Mouse (Mus musculus) heart, embryonic 10.5 days (tissue): ENCODE measurements around the gene Cuedc2. TPM values are rescaled to one million over a fixed set of nuclear protein-coding genes. Genes with fewer than 3 reads are reported as not detected.
A peak's percentile ranks its signal among the peaks of the same experiment; 100 is the strongest.

Source experiments
- DNase-seq: peaks from one replicate; pipeline ENCODE4 v3.0.0-alpha.2; 2017; ENCODE audit warnings: low spot score
- H3K27ac ChIP-seq: fragments of 300-500 bp; sonication (generic); 2 replicates; pipeline ENCODE4 v1.5.1; 2016; ENCODE audit warnings: mild to moderate bottlenecking
- H3K27me3 ChIP-seq: fragments of 300-500 bp; sonication (generic); 2 replicates; pipeline ENCODE4 v1.6.1; 2016; ENCODE audit warnings: mild to moderate bottlenecking; ENCODE audit not compliant: poor library complexity, insufficient read depth, severe bottlenecking
- H3K36me3 ChIP-seq: fragments of 300-500 bp; sonication (generic); 2 replicates; pipeline ENCODE4 v1.6.1; 2016; ENCODE audit warnings: mild to moderate bottlenecking, moderate library complexity
- H3K4me1 ChIP-seq: fragments of 300-500 bp; sonication (generic); 2 replicates; pipeline ENCODE4 v1.6.1; 2016; ENCODE audit warnings: mild to moderate bottlenecking
- H3K4me3 ChIP-seq: fragments of 300-500 bp; sonication (generic); 2 replicates; pipeline ENCODE4 v1.5.1; 2016; ENCODE audit warnings: mild to moderate bottlenecking, moderate library complexity
- H3K9me3 ChIP-seq: fragments of 300-500 bp; sonication (generic); 2 replicates; pipeline ENCODE4 v1.6.1; 2016; ENCODE audit warnings: mild to moderate bottlenecking, moderate library complexity
- WGBS: fragments of 180-500 bp; shearing (Covaris S2); methylation state at CpG from one replicate; pipeline ENCODE4 v1.1.7; 2016; 5-methylcytosine and 5-hydroxymethylcytosine counted together
- polyA plus RNA-seq: library from polyadenylated mRNA; unstranded; fragments of >200 nt; fragmentation: Nextera tagmentation; extraction: Ambion mirVana; gene quantifications from 2 replicates; pipeline ENCODE4 v1.2.1, GENCODE M21; 2016

Gene Cuedc2
- polyA plus RNA-seq, 1 experiment from 2014 or later = 153 TPM

DNA sequence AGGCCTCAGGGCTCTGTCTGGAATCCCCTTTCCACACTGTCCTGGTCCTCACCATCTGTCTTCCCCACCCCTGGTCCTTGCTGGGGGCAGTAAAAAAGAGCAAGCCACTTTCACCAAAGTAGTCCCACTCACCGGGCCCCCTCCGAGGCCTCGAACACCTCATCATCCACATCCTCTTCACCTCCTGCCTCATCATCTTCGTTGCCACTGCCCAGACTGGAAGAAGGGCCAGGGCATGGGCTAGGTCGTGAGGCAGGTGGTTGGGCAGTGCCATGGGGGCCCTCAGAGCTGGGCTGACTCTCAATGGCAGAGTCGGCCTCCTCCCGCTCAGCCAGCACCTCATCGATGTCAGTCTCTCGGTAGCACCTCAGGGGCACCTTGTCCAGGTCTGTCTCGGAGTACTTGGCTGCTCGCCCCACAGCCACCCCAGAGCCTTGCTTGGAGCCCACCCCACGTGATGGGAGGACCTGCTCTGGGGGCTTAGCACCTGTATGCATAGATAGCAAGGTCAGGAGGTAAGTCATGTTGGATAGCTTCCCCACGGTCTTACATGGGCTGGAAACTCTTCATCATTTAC, 15.4 kb downstream of the Cuedc2 start:
- H3K4me3 ChIP-seq = no peak overlapping the region
- H3K9me3 ChIP-seq = no peaks in the 10 kb centered on the region
- 70% methylated on average over 13 of the region's 13 CpGs for WGBS
- DNase-seq = no peak
- H3K27ac ChIP-seq = no peak overlapping the region
- peaks cover 31% of the 10 kb centered on the region for H3K4me1 ChIP-seq
- no peaks in the 10 kb centered on the region for H3K36me3 ChIP-seq
- H3K27me3 ChIP-seq = peaks cover 95% of the 10 kb centered on the region

DNA sequence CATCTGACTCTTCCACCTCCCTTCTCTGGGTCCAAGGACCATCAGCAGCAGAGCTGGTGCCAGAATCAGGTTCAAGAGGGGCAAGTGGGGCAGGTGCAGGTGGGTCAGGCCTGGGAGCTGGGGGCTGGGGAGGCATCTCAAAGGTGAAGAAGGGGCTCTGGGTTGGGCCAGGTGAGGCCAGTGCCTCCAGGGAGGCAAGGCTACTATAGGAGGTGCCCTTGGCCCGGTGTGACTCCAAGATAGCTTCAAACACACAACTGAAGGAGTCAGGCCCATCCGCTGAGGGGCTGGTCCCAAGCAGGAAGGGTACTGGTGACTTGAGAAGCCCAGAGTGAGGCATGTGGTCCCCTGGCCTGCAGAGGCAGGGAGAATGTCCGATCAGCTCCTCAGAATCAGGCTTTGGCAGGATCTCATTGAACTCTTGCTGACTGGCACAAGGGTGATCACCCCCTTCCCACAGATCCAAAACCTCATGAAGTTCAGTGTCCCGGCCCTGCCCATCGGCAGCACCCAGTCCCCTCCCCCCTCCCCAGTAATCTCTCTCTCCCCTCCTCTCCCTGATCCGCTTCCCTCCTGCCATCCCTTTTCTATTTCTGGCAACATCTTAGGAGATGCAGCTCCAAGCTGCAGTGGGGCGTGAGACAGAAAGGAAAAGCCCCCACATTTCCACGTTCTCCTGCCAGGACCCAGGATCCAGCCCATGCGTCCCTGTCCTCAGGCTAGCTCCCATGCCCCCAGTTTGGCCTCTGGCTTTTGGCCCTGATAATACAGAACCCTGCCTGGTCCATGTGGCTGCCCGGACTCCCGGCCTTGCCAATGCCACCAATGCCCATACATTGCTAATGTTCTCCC, 16.1 kb downstream of the Cuedc2 start:
- 47% methylated on average over 11 of the region's 11 CpGs for WGBS
- Histone ChIP-seq H3K27me3 (peaks cover 100% of the 10 kb centered on the region), H3K9me3 (no peaks in the 10 kb centered on the region), H3K27ac (no peak overlapping the region), H3K4me3 (no peak overlapping the region), H3K36me3 (no peaks in the 10 kb centered on the region), H3K4me1 (peaks cover 31% of the 10 kb centered on the region)
- no peak for DNase-seq

DNA sequence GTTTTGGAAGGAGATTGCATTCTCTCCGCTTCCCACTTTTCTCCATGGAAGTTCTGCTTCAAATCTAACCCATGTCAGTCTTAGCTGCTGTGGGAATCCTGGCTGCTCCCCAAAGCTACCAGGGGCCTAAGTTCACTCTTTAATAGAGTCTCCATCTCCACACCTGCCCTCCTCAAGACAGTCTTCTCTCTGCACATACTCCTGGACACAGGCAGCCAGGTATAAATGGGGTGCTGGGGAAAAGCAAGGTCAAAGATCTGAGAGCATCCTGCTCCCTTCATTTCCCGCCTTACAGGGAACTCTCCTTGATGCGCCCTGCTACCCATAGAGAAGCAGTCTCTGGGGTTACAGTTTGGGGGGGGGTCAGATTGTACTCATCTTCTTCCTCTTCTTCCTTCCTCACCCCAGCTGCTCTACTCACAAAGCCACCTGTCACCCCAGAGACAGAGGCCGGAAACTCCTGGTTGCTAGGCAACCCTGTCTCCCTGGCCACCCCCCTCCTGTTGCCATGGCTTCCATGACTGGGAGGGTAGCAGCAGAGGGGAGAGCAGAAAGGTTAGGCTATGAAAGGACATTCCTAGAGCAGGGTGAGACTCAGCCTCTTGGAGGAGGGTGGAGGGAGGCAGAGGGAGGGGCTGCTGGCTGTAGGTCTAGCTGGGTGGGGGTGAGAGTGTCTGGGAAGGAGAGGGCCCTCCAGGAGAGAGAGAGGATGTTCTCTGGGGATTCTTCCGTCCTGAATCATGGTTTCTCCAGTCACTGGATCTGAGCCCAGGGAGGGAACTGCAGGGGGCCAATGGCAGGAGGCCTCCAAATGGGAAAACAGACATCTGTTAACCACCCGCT, 17.2 kb downstream of the Cuedc2 start:
- no peaks in the 10 kb centered on the region for H3K9me3 ChIP-seq
- no peak for DNase-seq
- peaks cover 29% of the 10 kb centered on the region for H3K4me1 ChIP-seq
- H3K36me3 ChIP-seq = no peaks in the 10 kb centered on the region
- H3K27ac ChIP-seq = no peak overlapping the region
- H3K27me3 ChIP-seq = peaks cover 100% of the 10 kb centered on the region
- no peak overlapping the region for H3K4me3 ChIP-seq
- WGBS = 33% methylated on average over 6 of the region's 6 CpGs

DNA sequence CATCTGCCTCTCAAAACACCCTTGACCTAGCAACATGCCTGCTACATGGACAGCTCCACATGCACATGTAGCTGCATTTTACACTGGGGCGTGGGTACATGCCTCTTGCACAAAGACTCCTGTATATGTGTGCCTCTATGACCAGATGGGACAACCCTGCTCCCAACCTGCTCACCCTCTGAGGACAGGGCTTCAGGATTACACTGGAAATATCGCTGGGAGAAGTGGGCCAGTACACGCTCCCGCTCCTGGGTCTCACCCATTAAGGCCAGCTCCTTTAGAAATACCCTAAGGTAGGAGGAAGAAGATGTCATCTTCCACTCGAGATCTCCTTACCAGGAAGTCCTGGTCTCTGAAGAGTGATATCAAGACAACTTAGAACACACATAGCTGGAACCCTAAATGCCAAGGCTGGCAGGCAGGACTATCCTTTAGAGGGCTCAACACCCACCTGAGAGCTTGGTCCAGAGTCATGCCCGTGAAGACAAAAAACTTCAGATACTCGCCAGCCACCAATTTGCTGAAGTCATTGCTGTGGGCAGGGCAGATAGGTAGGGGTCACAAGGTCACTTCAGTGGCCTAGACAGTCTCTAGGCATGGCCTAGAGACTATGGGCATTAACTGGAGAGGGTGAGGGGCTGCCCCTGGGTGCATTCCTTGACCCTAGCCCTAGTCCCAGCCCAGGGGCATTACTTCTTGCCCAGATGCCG, 18.3 kb downstream of the Cuedc2 start:
- no peaks in the 10 kb centered on the region for H3K9me3 ChIP-seq
- no peaks in the 10 kb centered on the region for H3K36me3 ChIP-seq
- peaks cover 40% of the 10 kb centered on the region for H3K4me1 ChIP-seq
- no peak overlapping the region for H3K27ac ChIP-seq
- no peak overlapping the region for H3K4me3 ChIP-seq
- peaks cover 100% of the 10 kb centered on the region for H3K27me3 ChIP-seq
- 76% methylated on average over 8 of the region's 8 CpGs for WGBS
- no peak for DNase-seq

GRCm38 (mm10) chr19:46318586-46319378, 19.7 kb downstream of the Cuedc2 start:
- peak overlapping the region; percentile 64 for H3K4me3 ChIP-seq
- peaks cover 54% of the 10 kb centered on the region for H3K4me1 ChIP-seq
- H3K27me3 ChIP-seq = peaks cover 100% of the 10 kb centered on the region
- no peak overlapping the region for H3K27ac ChIP-seq
- H3K36me3 ChIP-seq = no peaks in the 10 kb centered on the region
- H3K9me3 ChIP-seq = no peaks in the 10 kb centered on the region
- DNase-seq = no peak
- 10% methylated on average over 16 of the region's 16 CpGs for WGBS

DNA sequence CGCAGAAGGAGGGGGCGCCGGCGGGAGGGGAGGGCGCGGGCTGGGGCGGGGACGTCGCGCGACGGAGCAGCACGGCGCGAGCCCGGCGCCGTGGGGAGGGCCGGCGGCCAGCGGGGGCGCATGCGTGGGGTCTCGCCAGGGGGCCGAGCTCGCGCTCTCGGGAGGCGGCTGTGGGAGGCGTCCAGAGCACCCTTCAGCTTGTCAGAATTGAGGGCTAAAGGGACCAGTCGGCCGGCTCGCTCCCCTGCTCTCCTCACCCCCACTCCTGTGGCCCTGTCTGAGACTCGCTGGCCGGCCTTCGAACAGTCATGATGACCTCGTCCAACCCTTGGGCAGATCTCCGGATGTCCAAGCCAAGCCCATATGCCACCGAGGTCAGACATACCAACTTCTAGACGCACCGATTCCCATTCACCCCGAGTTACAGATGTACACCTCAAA, 20.5 kb downstream of the Cuedc2 start:
- 2% methylated on average over 42 of the region's 42 CpGs for WGBS
- Histone ChIP-seq H3K4me3 (peak overlapping the region; percentile 64), H3K27me3 (peaks cover 100% of the 10 kb centered on the region), H3K36me3 (0 out of 2 replicates have a peak, but pooled peaks cover 4% of the 10 kb centered on the region), H3K9me3 (no peaks in the 10 kb centered on the region), H3K27ac (peak overlapping the region; percentile 78; the same call in 1 of the 2 replicates), H3K4me1 (peaks cover 61% of the 10 kb centered on the region)
- DNase-seq = no peak

GRCm38 (mm10) chr19:46317546-46317885, 21.0 kb downstream of the Cuedc2 start:
- peaks cover 63% of the 10 kb centered on the region for H3K4me1 ChIP-seq
- H3K27me3 ChIP-seq = peaks cover 100% of the 10 kb centered on the region
- H3K27ac ChIP-seq = peak overlapping the region; percentile 78
- under 1% methylated on average over 45 of the region's 48 CpGs for WGBS
- H3K9me3 ChIP-seq = no peaks in the 10 kb centered on the region
- H3K4me3 ChIP-seq = peak overlapping the region; percentile 64
- H3K36me3 ChIP-seq = peaks cover 6% of the 10 kb centered on the region; the same call in 1 of the 2 replicates
- no peak for DNase-seq

- Histone ChIP-seq H3K4me1 (peaks cover 63% of the 10 kb centered on the region), H3K27me3 (peaks cover 100% of the 10 kb centered on the region), H3K4me3 (peak overlapping the region; percentile 64), H3K36me3 (peaks cover 9% of the 10 kb centered on the region; the same call in 1 of the 2 replicates), H3K27ac (peak overlapping the region; percentile 78; the same call in 1 of the 2 replicates), H3K9me3 (no peaks in the 10 kb centered on the region)
- no peak for DNase-seq
- WGBS = 37% methylated on average over 15 of the region's 15 CpGs
These were observed 21.5 kb downstream of the Cuedc2 start for GRCm38 (mm10) chr19:46316846-46317545.

- peaks cover 60% of the 10 kb centered on the region for H3K4me1 ChIP-seq
- peak overlapping the region; percentile 59; the same call in 1 of the 2 replicates for H3K27ac ChIP-seq
- no peaks in the 10 kb centered on the region for H3K9me3 ChIP-seq
- peaks cover 100% of the 10 kb centered on the region for H3K27me3 ChIP-seq
- peaks cover 20% of the 10 kb centered on the region for H3K36me3 ChIP-seq
- no peak for DNase-seq
- peak overlapping the region; percentile 64; the same call in 1 of the 2 replicates for H3K4me3 ChIP-seq
- WGBS = 49% methylated on average over 12 of the region's 12 CpGs
These were observed 22.5 kb downstream of the Cuedc2 start for GRCm38 (mm10) chr19:46315752-46316610.

GRCm38 (mm10) chr19:46314872-46315742, 23.4 kb downstream of the Cuedc2 start:
- H3K9me3 ChIP-seq = no peaks in the 10 kb centered on the region
- peaks cover 60% of the 10 kb centered on the region for H3K4me1 ChIP-seq
- peak overlapping the region; percentile 31; the same call in 1 of the 2 replicates for H3K4me3 ChIP-seq
- peak overlapping the region; percentile 59; the same call in 1 of the 2 replicates for H3K27ac ChIP-seq
- DNase-seq = no peak
- peaks cover 100% of the 10 kb centered on the region for H3K27me3 ChIP-seq
- WGBS = 28% methylated on average over 14 of the region's 14 CpGs
- H3K36me3 ChIP-seq = peaks cover 28% of the 10 kb centered on the region
